Mouse (Mus musculus) forebrain, embryonic 15.5 days (tissue): ENCODE measurements around the gene Maea. TPM values are rescaled to one million over a fixed set of nuclear protein-coding genes. Genes with fewer than 3 reads are reported as not detected.
A peak's percentile ranks its signal among the peaks of the same experiment; 100 is the strongest.

ENCODE experiments used
- ATAC-seq: fragments of 200-750 bp; cut with Nextera tagmentation; replicated peaks from 2 replicates; pipeline ENCODE4 v1.8.0; 2017; ENCODE audit warnings: mild to moderate bottlenecking, moderate TSS enrichment, moderate library complexity
- H3K27ac ChIP-seq: fragments of 300-500 bp; sonication (generic); replicated peaks from 2 replicates; pipeline ENCODE4 v1.5.1; 2015; ENCODE audit warnings: mild to moderate bottlenecking, inconsistent platforms
- H3K27me3 ChIP-seq: fragments of 300-500 bp; sonication (generic); 2 replicates; pipeline ENCODE4 v1.6.1; 2015; ENCODE audit warnings: inconsistent platforms
- H3K36me3 ChIP-seq: fragments of 300-500 bp; sonication (generic); 2 replicates; pipeline ENCODE4 v1.6.1; 2015; ENCODE audit warnings: mild to moderate bottlenecking, inconsistent platforms
- H3K4me1 ChIP-seq: fragments of 300-500 bp; sonication (generic); 2 replicates; pipeline ENCODE4 v1.6.1; 2015; ENCODE audit warnings: inconsistent platforms
- H3K4me2 ChIP-seq: fragments of 300-500 bp; sonication (generic); replicated peaks from 2 replicates; pipeline ENCODE4 v1.6.1; 2015; ENCODE audit warnings: mild to moderate bottlenecking, inconsistent platforms
- H3K4me3 ChIP-seq: fragments of 300-500 bp; sonication (generic); 2 replicates; pipeline ENCODE4 v1.5.1; 2015; ENCODE audit warnings: mild to moderate bottlenecking, inconsistent platforms
- H3K9ac ChIP-seq: fragments of 300-500 bp; sonication (generic); replicated peaks from 2 replicates; pipeline ENCODE4 v1.6.1; 2015; ENCODE audit warnings: mild to moderate bottlenecking, inconsistent platforms
- H3K9me3 ChIP-seq: fragments of 300-500 bp; sonication (generic); 2 replicates; pipeline ENCODE4 v1.6.1; 2016; ENCODE audit warnings: inconsistent platforms
- WGBS: fragments of 180-500 bp; shearing (Covaris S2); methylation state at CpG from one replicate; pipeline ENCODE4 v1.1.7; 2015; ENCODE audit warnings: mixed read lengths; 5-methylcytosine and 5-hydroxymethylcytosine counted together
- polyA plus RNA-seq: library from polyadenylated mRNA; unstranded; fragments of >200 nt; fragmentation: Nextera tagmentation; extraction: Ambion mirVana; gene quantifications from 2 replicates; pipeline ENCODE4 v1.2.1, GENCODE M21; 2015

The Maea gene
- polyA plus RNA-seq, result 101 and 107 TPM in 2 replicates

DNA sequence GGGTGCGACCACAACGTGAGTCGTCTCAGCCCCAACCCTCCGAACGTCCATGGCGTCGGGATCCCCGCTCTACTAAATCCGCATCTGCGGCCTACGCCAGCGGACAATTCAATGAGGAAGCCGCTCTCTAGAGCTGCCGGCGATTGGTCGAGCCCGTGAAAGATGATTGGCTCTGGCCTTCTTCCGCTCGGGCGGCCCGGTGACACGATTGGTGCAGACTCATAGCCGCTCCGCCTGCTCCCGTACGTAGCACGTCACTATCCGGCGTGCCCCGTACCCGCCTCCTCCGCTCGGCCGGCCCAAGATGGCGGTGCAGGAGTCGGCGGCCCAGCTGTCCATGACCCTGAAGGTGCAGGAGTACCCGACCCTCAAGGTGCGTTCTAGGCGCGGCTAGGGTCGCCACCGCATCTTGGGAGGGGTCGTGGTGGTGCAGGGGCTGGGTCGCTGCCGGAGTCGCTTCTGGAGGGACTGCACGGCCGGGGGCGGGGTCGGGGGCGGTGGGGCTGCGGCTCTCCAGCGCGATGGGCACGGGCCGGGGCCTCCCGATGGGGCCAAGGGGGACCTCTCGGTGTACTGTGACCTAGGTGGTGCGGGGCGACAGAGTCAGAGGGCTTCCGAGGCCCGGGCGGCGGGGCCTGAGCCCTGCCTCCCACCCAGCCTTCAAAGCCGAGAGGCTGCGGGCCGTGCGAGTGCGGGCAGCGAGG is at the start of gene Maea:
Maea (plus strand) TSS at position 237 of the 704 bp plus-strand sequence.
- Histone ChIP-seq H3K27me3 (no peaks in the 10 kb centered on the region), H3K9me3 (no peaks in the 10 kb centered on the region), H3K27ac (peak within 1 kb of the TSS; percentile 89), H3K4me3 (peak within 1 kb of the TSS; percentile 100), H3K36me3 (no peaks in the 10 kb centered on the region), H3K4me2 (peak within 1 kb of the TSS; percentile 83), H3K9ac (peak within 1 kb of the TSS; percentile 97), H3K4me1 (peaks cover 28% of the 10 kb centered on the region)
- WGBS, result under 1% methylated on average over 71 of the region's 71 CpGs
- peak; percentile 100 for ATAC-seq

DNA sequence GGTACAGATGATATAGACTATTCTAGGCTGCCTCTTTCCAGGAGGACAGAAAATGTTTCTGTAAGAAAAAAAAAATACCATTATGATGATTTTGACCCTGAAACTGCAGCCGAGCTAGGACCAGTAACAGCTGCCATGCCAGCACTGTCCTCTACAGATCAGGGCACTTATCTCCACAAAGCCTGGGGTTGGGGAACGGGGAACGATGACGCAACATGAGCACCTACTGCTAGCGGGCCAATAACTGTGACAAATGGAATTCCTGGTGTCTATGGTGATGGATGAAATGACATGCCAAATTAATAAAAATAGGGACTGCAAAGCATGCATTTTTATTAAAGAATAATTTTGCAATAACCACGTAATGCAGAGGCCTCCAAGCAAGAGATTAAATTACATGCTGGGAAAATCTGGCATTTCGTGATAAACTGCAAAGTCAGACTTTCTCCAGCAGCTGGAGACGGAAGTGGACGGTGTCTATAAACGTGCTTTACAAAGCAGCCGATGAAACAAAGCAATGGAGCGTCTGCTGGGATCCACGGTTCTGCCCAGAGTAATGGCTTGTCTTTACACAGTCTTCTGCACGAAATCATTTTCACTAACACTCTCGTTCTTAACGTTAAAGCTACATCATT is 41.4 kb upstream of the Maea start:
- no peak for ATAC-seq
- no peak overlapping the region for H3K27ac ChIP-seq
- no peaks in the 10 kb centered on the region for H3K4me1 ChIP-seq
- no peak overlapping the region for H3K4me2 ChIP-seq
- no peak overlapping the region for H3K9ac ChIP-seq
- no peaks in the 10 kb centered on the region for H3K27me3 ChIP-seq
- H3K9me3 ChIP-seq, result no peaks in the 10 kb centered on the region
- no peak overlapping the region for H3K4me3 ChIP-seq
- no peaks in the 10 kb centered on the region for H3K36me3 ChIP-seq
- WGBS, result 67% methylated on average over 16 of the region's 16 CpGs

DNA sequence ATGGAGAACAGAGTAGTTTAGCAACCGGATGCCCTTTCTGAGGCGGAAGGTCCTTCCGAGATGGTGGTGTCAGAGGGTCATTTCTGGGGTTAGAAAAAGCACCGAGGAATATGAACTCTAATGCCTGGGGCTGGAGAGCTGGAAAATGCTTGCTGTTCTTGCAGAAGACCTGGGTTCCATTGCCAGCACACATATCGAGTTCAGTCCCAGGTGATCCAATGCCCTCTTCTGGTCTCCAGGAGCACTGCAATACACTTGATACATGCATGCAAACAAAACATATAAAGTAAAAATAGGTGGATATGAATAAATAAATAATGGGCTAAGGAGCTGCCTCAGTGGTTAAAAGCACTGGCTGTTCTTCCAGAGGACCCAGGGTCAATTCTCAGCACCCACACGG is 38.1 kb upstream of the Maea start:
- ATAC-seq, result no peak
- Histone ChIP-seq H3K4me1 (no peaks in the 10 kb centered on the region), H3K36me3 (no peaks in the 10 kb centered on the region), H3K4me2 (no peak overlapping the region), H3K9me3 (no peaks in the 10 kb centered on the region), H3K27me3 (no peaks in the 10 kb centered on the region), H3K9ac (no peak overlapping the region), H3K4me3 (no peak overlapping the region), H3K27ac (no peak overlapping the region)
- 77% methylated on average over 6 of the region's 6 CpGs for WGBS

DNA sequence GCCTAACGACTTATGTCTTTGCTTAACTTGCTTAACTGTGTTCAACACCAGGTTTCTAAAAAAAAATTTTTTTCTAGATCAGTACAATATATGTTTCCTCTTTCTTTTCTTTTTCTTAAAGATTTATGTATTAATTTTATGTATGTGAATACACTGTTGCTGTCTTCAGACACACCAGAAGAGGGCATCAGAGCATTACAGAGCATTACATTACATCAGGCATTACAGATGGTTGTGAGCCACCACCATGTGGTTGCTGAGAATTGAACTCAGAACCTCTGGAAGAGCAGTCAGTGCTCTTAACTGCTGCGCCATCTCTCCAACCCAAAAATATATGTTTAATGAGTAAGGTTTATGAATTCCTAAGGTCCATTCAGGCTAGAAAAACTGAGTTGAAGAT is 33.5 kb upstream of the Maea start:
- Histone ChIP-seq H3K27me3 (no peaks in the 10 kb centered on the region), H3K4me1 (no peaks in the 10 kb centered on the region), H3K36me3 (no peaks in the 10 kb centered on the region), H3K9me3 (no peaks in the 10 kb centered on the region), H3K4me3 (no peak overlapping the region), H3K27ac (no peak overlapping the region), H3K4me2 (no peak overlapping the region), H3K9ac (no peak overlapping the region)
- ATAC-seq, result no peak
- 85% methylated on average over 2 of the region's 2 CpGs for WGBS

DNA sequence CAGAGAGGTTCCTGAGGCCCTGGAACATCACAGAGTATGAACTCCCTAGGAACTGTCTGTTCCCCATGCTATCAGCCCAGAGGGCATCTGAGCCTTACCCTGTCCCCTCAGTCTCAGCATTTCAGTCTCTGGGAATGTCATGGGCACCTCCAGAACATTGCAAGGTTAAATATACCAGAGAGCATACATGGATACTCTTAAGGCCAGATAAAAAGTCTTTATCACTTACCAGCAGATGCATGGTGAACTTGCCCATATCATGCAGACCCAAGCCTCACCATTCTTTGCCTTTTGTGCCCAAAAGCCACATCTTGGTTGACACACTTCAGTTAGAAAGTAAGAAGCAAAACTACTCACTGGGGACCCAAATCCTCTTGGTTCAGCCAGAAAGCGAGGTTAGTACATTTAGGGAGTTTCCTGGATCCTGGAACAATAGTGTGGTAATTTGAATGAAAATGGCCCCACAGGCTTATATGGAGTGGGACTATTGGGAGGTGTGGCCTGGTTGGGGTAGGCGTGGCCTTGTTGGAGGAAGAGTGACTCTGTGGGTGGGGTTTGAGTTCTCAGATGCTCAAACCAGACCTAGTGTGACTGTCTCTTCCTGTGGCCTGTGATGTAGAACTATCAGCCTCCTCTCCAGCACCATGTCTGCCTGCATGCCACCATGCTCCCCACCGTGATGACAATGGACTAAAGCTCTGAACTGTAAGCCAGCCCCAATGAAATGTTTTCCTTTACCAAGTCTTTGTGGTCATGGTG is 24.4 kb upstream of the Maea start:
- ATAC-seq, result no peak
- H3K4me2 ChIP-seq, result no peak overlapping the region
- no peak overlapping the region for H3K27ac ChIP-seq
- no peak overlapping the region for H3K9ac ChIP-seq
- WGBS, result 58% methylated on average over 3 of the region's 3 CpGs
- no peak overlapping the region for H3K4me3 ChIP-seq
- H3K9me3 ChIP-seq, result no peaks in the 10 kb centered on the region
- no peaks in the 10 kb centered on the region for H3K36me3 ChIP-seq
- no peaks in the 10 kb centered on the region for H3K4me1 ChIP-seq
- no peaks in the 10 kb centered on the region for H3K27me3 ChIP-seq

DNA sequence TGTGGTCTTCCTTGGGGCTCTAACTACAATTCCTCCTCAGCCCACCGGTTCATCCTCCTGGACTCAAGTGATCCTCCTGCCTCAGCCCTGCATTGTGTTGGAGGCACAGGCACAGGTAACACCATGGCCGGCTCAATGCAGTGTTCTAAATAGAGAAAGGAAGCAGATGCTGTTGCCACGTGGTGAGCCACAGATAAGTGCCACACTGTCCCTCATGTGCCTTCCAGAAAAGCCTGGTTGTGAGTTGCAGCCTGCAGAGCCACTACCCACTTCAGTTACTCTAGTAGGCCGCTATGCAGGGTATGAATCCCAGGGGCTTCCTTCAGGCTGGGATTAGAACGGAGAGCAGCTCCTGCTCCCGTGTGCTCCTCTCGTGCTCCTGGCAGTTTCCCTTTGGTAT is 23.1 kb upstream of the Maea start:
- no peak for ATAC-seq
- Histone ChIP-seq H3K36me3 (no peaks in the 10 kb centered on the region), H3K27me3 (no peaks in the 10 kb centered on the region), H3K4me2 (no peak overlapping the region), H3K9me3 (no peaks in the 10 kb centered on the region), H3K4me3 (no peak overlapping the region), H3K4me1 (no peaks in the 10 kb centered on the region), H3K27ac (no peak overlapping the region), H3K9ac (no peak overlapping the region)
- 83% methylated on average over 7 of the region's 7 CpGs for WGBS

DNA sequence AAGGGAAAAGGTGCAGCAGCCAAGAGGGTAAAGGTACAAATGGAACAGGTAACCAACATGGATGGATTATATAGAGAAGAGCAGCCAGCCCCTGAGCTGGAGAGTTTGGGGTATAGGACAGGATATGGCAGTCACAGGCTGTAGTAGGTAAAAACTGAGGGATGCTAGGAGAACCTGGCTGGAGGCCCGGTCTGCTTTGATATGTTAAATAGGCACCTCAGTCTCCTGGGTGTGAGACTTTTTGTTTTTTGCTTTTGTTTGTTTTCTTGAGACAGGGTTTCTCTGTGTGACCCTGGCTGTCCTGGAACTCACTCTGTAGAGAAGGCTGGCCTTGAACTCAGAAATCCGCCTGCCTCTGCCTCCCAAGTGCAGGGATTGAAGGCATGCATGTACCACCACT is 10.8 kb upstream of the Maea start:
- Histone ChIP-seq H3K4me1 (no peaks in the 10 kb centered on the region), H3K9ac (no peak overlapping the region), H3K27me3 (no peaks in the 10 kb centered on the region), H3K4me2 (no peak overlapping the region), H3K9me3 (no peaks in the 10 kb centered on the region), H3K4me3 (no peak overlapping the region), H3K27ac (no peak overlapping the region), H3K36me3 (no peaks in the 10 kb centered on the region)
- no peak for ATAC-seq
- 46% methylated on average over 2 of the region's 2 CpGs for WGBS

DNA sequence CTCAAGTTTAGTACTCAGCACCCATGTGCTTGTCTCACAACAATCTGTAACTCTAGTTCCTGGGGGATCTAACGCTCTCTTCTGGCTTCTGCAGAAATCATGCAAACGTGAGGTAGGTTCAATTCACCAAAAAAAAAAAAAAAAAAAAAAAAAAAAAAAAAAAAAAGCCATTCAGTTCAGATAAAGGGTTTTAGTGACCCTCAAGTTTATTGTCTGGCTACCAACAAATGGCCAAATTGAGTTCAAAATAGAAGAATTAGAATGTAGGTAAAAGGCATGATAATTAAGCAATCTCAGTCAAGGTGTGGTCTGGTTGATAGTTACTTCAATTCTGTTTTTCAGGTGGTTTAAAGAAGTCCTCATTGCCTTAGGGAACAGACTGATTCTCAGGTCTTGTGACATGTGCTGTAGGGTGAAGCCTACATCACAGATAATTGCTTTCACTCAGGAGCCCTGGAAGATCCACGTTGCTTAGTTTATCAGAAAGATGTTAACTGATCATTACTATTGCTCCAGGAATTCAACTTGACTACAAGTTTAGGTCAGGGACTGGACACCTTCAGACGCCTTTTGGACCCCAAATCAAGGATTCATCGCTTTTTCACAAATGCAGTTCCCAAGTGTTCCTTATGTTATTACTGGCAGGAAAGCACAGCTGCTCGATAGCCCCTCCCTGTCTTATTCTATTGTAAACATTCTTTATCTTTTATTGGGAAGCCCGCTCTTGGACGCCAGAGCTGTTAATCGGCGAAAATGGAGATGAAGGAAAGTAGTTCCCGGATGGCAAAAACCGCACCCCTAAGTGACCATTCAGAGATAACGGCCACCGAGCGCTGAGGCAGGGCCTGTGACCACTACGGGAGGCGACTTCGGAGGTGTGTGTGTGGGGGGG is 682 bp upstream of the Maea start:
- Histone ChIP-seq H3K4me2 (peak overlapping the region; percentile 74), H3K9ac (peak overlapping the region; percentile 76), H3K9me3 (no peaks in the 10 kb centered on the region), H3K4me3 (peak overlapping the region; percentile 100), H3K36me3 (no peaks in the 10 kb centered on the region), H3K27me3 (no peaks in the 10 kb centered on the region), H3K4me1 (peaks cover 28% of the 10 kb centered on the region), H3K27ac (peak overlapping the region; percentile 89)
- WGBS, result 23% methylated on average over 18 of the region's 18 CpGs
- ATAC-seq, result no peak

DNA sequence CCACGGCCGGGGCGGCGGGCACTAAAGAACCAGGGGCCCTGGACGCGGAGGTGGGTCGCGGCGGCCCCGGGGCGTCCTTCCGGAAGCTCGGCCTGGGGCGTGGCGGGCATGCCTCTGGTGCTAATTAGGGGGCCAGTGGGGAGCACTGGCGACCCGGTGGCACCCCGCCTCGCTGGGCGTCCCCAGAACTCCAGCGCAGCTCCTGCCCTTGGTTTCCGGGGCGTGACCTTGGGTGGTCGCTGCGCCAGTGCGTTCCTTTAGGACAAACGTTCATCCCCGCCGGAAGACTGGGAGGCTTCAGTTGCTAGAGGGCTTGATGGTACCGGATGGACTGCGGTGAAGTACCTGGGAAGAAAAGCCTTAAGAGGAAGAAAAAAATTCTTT is 660 bp downstream of the Maea start:
- H3K36me3 ChIP-seq, result no peaks in the 10 kb centered on the region
- H3K4me2 ChIP-seq, result peak overlapping the region; percentile 83
- under 1% methylated on average over 31 of the region's 31 CpGs for WGBS
- H3K27me3 ChIP-seq, result no peaks in the 10 kb centered on the region
- H3K9me3 ChIP-seq, result no peaks in the 10 kb centered on the region
- no peak; the same call in 1 of the 2 replicates for ATAC-seq
- peak overlapping the region; percentile 100 for H3K4me3 ChIP-seq
- H3K4me1 ChIP-seq, result peaks cover 28% of the 10 kb centered on the region
- peak overlapping the region; percentile 97 for H3K9ac ChIP-seq
- peak overlapping the region; percentile 74 for H3K27ac ChIP-seq

DNA sequence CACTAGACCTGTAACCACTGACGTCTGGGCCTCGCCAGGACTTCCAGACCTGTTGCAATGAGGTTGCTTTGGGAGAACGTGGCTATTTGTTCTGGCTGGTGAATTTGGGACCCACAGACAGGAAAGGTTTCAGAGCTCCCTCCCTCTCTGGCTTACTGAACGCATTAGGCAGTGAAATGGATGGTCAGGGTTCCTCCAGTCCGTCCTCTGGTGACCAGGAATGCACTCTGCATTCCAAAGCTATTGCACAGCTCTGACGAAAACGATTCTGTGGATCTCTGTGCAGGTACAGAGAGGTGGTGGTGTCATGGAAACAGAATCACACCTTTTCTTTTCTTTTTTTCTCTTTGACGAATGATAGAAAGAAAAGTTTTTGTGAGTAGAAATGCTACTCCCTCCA is 1.9 kb downstream of the Maea start:
- H3K9me3 ChIP-seq, result no peaks in the 10 kb centered on the region
- peaks cover 28% of the 10 kb centered on the region for H3K4me1 ChIP-seq
- ATAC-seq, result no peak
- H3K27me3 ChIP-seq, result no peaks in the 10 kb centered on the region
- no peaks in the 10 kb centered on the region for H3K36me3 ChIP-seq
- H3K4me3 ChIP-seq, result peak overlapping the region; percentile 10; the same call in 1 of the 2 replicates
- no peak overlapping the region for H3K9ac ChIP-seq
- peak overlapping the region; percentile 22; the same call in 1 of the 2 replicates for H3K4me2 ChIP-seq
- WGBS, result 86% methylated on average over 8 of the region's 8 CpGs
- H3K27ac ChIP-seq, result no peak overlapping the region

DNA sequence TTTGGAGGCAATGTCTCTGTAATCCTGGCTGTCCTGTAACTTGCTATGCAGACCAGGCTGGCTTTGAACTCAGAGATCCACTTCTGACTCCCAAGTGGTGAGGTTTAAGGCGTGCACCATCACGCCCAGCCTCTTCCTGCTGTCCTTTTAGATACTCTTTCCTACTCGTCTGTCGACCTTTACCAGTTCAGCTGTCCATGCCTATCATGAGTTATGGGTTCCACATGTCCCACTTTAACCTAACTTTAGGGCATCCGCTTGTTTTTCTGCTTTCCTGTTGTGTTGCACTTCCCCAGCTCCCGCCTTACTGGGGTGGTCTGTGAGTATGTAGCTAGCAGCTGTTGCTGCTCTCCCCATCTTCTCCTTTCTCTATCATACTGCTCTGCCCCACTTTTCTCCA is 5.9 kb downstream of the Maea start:
- WGBS, result 90% methylated on average over 6 of the region's 6 CpGs
- Histone ChIP-seq H3K4me1 (peaks cover 22% of the 10 kb centered on the region), H3K36me3 (no peaks in the 10 kb centered on the region), H3K27me3 (no peaks in the 10 kb centered on the region), H3K4me2 (no peak overlapping the region), H3K4me3 (no peak overlapping the region), H3K27ac (no peak overlapping the region), H3K9ac (no peak overlapping the region), H3K9me3 (no peaks in the 10 kb centered on the region)
- no peak for ATAC-seq
